Mouse (Mus musculus) midbrain, embryonic 12.5 days (tissue): ENCODE data around the gene H2-Eb2. TPM values are rescaled to one million over a fixed set of nuclear protein-coding genes. Genes with fewer than 3 reads are reported as not detected.

Experiments used
- ATAC-seq: fragments of 200-750 bp; cut with Nextera tagmentation; 2 replicates; pipeline ENCODE4 v1.8.0; 2017; ENCODE audit warnings: low read depth, moderate TSS enrichment, moderate library complexity; ENCODE audit not compliant: low FRiP score
- H3K27ac ChIP-seq: fragments of 300-500 bp; sonication (generic); replicated peaks from 2 replicates; pipeline ENCODE4 v1.5.1; 2016; ENCODE audit warnings: mild to moderate bottlenecking
- H3K27me3 ChIP-seq: fragments of 300-500 bp; sonication (generic); 2 replicates; pipeline ENCODE4 v1.6.1; 2016; ENCODE audit warnings: mild to moderate bottlenecking
- H3K36me3 ChIP-seq: fragments of 300-500 bp; sonication (generic); 2 replicates; pipeline ENCODE4 v1.6.1; 2016
- H3K4me1 ChIP-seq: fragments of 300-500 bp; sonication (generic); 2 replicates; pipeline ENCODE4 v1.6.1; 2016
- H3K4me2 ChIP-seq: fragments of 300-500 bp; sonication (generic); replicated peaks from 2 replicates; pipeline ENCODE4 v1.6.1; 2016; ENCODE audit warnings: mild to moderate bottlenecking, moderate library complexity
- H3K4me3 ChIP-seq: fragments of 300-500 bp; sonication (generic); 2 replicates; pipeline ENCODE4 v1.5.1; 2016; ENCODE audit warnings: mild to moderate bottlenecking
- H3K9ac ChIP-seq: fragments of 300-500 bp; sonication (generic); replicated peaks from 2 replicates; pipeline ENCODE4 v1.6.1; 2016; ENCODE audit warnings: mild to moderate bottlenecking, moderate library complexity
- H3K9me3 ChIP-seq: fragments of 300-500 bp; sonication (generic); 2 replicates; pipeline ENCODE4 v1.6.1; 2016; ENCODE audit warnings: mild to moderate bottlenecking
- WGBS: fragments of 180-500 bp; shearing (Covaris S2); methylation state at CpG from one replicate; pipeline ENCODE4 v1.1.7; 2016; 5-methylcytosine and 5-hydroxymethylcytosine counted together
- polyA plus RNA-seq: library from polyadenylated mRNA; unstranded; fragments of >200 nt; fragmentation: Nextera tagmentation; extraction: Ambion mirVana; gene quantifications from 2 replicates; pipeline ENCODE4 v1.2.1, GENCODE M21; 2016

Gene H2-Eb2
- polyA plus RNA-seq, 1 experiment from 2014 or later, result not detected

DNA sequence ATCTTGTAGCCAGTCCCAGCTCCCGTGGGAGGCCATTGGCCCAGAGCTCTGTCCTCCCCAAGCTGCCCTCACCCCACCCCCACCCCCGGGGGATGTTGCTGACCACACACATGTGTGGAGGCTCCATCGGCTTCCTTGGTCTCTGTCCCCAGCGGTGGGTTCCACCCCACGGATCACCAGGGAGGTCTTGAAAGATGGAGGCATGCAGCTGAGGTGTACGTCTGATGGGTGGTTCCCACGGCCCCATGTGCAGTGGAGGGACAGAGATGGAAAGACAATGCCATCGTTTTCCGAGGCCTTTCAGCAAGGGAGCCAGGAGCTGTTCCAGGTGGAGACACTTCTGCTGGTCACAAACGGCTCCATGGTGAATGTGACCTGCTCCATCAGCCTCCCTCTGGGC, 39.6 kb downstream of the H2-Eb2 start:
- Histone ChIP-seq H3K4me1 (no peaks in the 10 kb centered on the region), H3K27ac (no peak overlapping the region), H3K27me3 (no peaks in the 10 kb centered on the region), H3K9me3 (no peaks in the 10 kb centered on the region), H3K4me2 (no peak overlapping the region), H3K9ac (no peak overlapping the region), H3K36me3 (no peaks in the 10 kb centered on the region), H3K4me3 (no peak overlapping the region)
- ATAC-seq, result no peak
- WGBS, result 80% methylated on average over 10 of the region's 10 CpGs

DNA sequence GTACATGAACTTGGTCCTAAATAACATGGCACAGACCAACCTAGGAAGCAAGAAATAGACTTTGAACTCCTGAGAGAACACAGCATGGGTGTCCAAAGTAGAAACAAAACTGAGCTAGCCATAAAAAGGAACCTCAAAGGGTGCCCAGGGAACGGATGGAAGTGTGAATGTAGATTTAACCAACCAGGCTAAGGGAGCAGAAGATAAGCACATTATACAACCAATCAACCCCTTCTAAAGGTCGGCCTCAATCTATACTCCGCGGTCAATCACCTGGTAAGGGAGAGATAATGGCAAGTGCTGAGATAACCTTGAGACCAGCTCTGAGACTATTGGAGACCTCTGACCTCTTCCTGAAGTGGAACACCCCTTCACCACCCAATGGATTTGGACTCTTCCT, 45.1 kb downstream of the H2-Eb2 start:
- Histone ChIP-seq H3K4me2 (no peak overlapping the region), H3K9me3 (no peaks in the 10 kb centered on the region), H3K27me3 (no peaks in the 10 kb centered on the region), H3K9ac (no peak overlapping the region), H3K4me3 (no peak overlapping the region), H3K4me1 (no peaks in the 10 kb centered on the region), H3K27ac (no peak overlapping the region), H3K36me3 (no peaks in the 10 kb centered on the region)
- ATAC-seq, result no peak
- WGBS, result 87% methylated on average over 4 of the region's 4 CpGs

DNA sequence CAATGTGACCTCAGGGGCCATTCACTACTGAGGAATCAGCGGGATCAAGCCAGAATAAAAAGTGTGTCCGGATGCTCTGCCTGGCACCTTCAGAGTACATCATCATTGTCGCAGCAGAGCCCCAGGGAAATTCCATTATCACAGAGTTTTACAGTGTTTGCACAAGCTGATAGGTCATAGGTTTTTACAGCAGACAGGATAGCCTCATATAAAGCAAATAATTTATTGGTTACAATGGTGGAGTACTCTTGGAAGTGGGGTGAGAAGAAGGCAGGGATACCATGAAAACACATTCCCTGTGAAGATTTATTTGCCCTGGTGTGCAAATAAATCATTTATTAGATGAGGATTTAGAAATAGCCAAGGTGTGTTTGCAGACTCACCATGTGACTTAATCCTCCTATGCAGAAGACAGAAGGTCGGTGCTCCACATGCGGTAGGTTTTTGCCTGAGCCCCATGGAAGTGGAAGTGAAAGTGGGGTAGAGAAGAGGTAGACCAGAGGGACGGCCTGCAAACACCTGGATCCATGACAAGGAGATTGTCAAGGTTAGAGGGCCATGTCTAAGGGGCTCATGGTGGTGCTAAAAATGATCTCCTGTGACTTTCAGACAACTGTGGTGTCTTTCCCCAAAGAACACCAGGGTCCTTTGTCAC, 47.7 kb downstream of the H2-Eb2 start:
- Histone ChIP-seq H3K9ac (no peak overlapping the region), H3K27me3 (no peaks in the 10 kb centered on the region), H3K36me3 (no peaks in the 10 kb centered on the region), H3K9me3 (no peaks in the 10 kb centered on the region), H3K4me1 (no peaks in the 10 kb centered on the region), H3K4me2 (no peak overlapping the region), H3K27ac (no peak overlapping the region), H3K4me3 (no peak overlapping the region)
- WGBS, result 82% methylated on average over 6 of the region's 6 CpGs
- no peak for ATAC-seq

DNA sequence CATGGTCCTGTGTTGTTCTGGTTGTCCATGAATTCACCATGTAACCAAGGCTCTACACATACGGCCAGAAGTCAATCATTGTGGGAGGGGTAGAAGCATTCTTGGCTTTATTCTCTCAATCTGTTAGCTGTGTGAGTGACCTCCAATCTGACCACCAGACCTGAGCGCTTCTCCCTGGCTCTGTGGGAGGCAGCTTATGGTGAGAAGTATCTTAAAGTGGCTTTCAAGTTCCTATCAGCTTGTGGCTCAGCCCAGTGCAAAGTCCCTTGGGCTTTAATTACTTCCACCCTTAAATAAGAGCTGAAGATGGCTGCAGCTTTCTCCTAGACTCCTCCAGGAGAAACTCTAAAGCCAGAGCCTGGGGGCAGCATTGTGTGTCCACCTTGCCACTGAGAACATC, 51.4 kb downstream of the H2-Eb2 start, which contains the start of gene Btnl1:
Gene Btnl1 (plus strand): TSS at position 286 of the 400 bp plus-strand sequence.
- WGBS, result 68% methylated on average over 2 of the region's 2 CpGs
- H3K4me3 ChIP-seq, result no peak within 1 kb of the TSS
- H3K36me3 ChIP-seq, result no peaks in the 10 kb centered on the region
- no peak for ATAC-seq
- no peaks in the 10 kb centered on the region for H3K27me3 ChIP-seq
- H3K27ac ChIP-seq, result no peak within 1 kb of the TSS
- H3K9ac ChIP-seq, result no peak within 1 kb of the TSS
- H3K4me1 ChIP-seq, result no peaks in the 10 kb centered on the region
- H3K9me3 ChIP-seq, result no peaks in the 10 kb centered on the region
- no peak within 1 kb of the TSS for H3K4me2 ChIP-seq

DNA sequence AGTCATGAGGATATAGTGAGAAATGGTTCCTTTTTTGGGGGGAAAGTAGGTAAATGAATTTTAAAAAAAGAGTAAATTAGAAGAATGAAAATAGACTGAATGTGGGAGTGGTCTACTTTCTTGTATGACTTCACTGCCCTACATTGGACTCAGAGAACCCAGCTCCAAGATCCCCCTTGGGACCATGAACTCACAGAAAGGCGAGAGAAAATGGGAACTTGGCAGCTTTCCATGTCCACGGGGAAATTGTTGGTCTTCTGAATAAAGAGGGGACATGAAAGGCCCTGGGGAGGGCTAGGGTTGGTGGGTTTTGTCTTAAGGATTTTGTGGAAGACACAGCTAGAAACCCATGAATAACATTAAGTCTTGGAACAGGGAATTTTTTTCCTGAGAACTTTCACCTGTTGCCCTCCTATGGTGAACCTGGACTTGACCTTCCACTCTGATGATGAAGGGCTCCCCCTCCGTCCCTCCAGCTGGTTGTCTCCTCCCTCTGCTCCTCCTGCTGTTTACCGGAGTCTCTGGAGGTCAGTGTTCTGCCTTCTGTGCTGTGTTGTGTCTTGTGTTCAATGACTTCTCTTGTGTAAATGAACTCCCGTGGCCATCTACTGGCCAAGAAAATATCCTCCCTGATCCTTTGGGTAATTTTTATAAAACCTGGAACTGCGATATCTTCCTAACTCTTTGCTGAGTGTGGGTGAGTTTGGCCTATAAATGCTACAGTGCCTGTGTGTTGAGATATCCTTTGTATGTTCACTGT, 52.2 kb downstream of the H2-Eb2 start:
- Histone ChIP-seq H3K4me3 (no peak overlapping the region), H3K9ac (no peak overlapping the region), H3K9me3 (no peaks in the 10 kb centered on the region), H3K4me1 (no peaks in the 10 kb centered on the region), H3K27ac (no peak overlapping the region), H3K4me2 (no peak overlapping the region), H3K36me3 (no peaks in the 10 kb centered on the region), H3K27me3 (no peaks in the 10 kb centered on the region)
- no peak for ATAC-seq
- WGBS, result 68% methylated on average over 6 of the region's 6 CpGs

DNA sequence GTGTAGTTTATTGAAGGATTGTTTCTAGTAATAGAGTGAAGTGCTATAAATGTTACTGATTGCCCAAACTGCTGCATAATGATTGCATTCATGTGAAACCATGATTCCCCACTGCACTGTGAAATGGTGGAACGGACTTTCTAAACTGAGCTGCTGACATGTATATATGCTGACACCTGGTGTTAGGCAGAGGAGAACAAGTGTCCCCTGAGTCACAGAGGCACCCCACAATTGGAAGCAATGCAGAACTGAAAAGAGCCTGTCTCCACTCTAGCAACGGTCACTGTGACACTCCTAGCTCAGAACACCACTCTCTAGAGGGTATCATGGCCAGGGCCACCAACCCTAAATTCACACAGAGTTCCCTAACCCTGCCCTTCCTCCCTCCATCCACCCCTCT, 53.3 kb downstream of the H2-Eb2 start:
- Histone ChIP-seq H3K9me3 (no peaks in the 10 kb centered on the region), H3K36me3 (no peaks in the 10 kb centered on the region), H3K9ac (no peak overlapping the region), H3K27me3 (no peaks in the 10 kb centered on the region), H3K4me1 (no peaks in the 10 kb centered on the region), H3K4me3 (no peak overlapping the region), H3K4me2 (no peak overlapping the region), H3K27ac (no peak overlapping the region)
- 79% methylated on average over 2 of the region's 2 CpGs for WGBS
- ATAC-seq, result no peak

DNA sequence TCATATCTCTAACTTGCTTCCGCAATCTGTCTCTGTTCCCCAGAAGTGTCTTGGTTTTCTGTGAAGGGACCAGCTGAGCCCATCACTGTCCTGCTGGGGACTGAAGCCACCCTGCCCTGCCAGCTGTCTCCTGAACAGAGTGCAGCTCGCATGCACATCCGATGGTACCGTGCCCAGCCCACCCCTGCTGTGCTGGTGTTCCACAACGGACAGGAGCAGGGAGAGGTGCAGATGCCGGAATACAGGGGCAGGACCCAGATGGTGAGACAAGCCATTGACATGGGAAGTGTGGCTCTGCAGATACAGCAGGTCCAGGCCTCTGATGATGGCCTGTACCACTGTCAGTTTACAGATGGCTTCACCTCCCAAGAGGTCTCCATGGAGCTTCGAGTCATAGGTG, 54.0 kb downstream of the H2-Eb2 start:
- H3K4me2 ChIP-seq, result no peak overlapping the region

DNA sequence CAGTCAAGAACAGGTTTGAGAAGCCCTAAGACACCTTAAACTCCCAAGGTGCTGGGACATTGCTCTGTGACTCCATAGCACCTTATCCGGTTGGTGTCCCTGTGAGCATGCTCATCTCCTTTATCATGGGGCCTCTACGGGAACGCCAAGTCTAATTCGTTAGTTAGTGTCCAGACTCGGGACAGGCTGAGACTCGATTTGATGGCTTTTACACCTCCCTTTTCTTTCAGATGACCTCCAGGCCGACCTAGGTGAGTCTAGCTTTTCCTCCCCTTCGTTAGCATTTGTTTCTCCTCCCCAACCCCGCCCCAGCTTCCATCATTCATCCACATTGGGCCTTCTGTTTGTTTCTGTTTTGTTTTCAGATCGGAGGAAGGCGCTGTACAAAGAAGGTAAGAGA, 56.4 kb downstream of the H2-Eb2 start:
- no peaks in the 10 kb centered on the region for H3K27me3 ChIP-seq
- no peaks in the 10 kb centered on the region for H3K36me3 ChIP-seq
- 75% methylated on average over 11 of the region's 11 CpGs for WGBS
- no peak overlapping the region for H3K4me2 ChIP-seq
- H3K9me3 ChIP-seq, result no peaks in the 10 kb centered on the region
- H3K9ac ChIP-seq, result no peak overlapping the region
- no peak overlapping the region for H3K4me3 ChIP-seq
- H3K27ac ChIP-seq, result no peak overlapping the region
- H3K4me1 ChIP-seq, result no peaks in the 10 kb centered on the region
- no peak for ATAC-seq

More for the DNA sequence above, 54.0 kb downstream of the H2-Eb2 start:
- H3K9me3 ChIP-seq, result no peaks in the 10 kb centered on the region
- H3K27me3 ChIP-seq, result no peaks in the 10 kb centered on the region
- WGBS, result 78% methylated on average over 7 of the region's 7 CpGs
- H3K27ac ChIP-seq, result no peak overlapping the region
- H3K4me3 ChIP-seq, result no peak overlapping the region
- H3K36me3 ChIP-seq, result no peaks in the 10 kb centered on the region
- H3K4me1 ChIP-seq, result no peaks in the 10 kb centered on the region
- no peak overlapping the region for H3K9ac ChIP-seq
- no peak for ATAC-seq

DNA sequence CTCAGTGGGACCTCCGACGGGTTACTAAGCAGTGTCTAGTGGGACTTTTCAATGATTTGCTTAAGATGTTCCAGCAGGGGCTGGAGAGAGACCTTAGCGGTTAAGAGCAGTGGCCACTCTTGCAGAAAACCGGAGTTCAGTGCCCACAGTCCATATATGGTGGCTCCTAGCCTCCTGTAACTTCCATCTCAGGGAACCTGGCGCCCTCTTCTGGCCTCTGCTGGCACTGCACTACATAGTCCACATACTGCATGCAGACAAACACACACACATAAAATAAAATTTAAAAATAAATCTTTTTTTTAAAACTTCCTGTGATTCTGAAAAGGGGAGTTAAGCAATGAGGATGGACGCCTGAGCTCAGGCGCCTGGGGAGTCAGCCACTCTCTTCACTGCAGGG, 57.7 kb downstream of the H2-Eb2 start:
- WGBS, result 76% methylated on average over 7 of the region's 7 CpGs
- H3K36me3 ChIP-seq, result no peaks in the 10 kb centered on the region
- H3K27me3 ChIP-seq, result no peaks in the 10 kb centered on the region
- ATAC-seq, result no peak
- no peak overlapping the region for H3K4me2 ChIP-seq
- no peak overlapping the region for H3K9ac ChIP-seq
- no peak overlapping the region for H3K4me3 ChIP-seq
- no peak overlapping the region for H3K27ac ChIP-seq
- no peaks in the 10 kb centered on the region for H3K9me3 ChIP-seq
- H3K4me1 ChIP-seq, result no peaks in the 10 kb centered on the region

DNA sequence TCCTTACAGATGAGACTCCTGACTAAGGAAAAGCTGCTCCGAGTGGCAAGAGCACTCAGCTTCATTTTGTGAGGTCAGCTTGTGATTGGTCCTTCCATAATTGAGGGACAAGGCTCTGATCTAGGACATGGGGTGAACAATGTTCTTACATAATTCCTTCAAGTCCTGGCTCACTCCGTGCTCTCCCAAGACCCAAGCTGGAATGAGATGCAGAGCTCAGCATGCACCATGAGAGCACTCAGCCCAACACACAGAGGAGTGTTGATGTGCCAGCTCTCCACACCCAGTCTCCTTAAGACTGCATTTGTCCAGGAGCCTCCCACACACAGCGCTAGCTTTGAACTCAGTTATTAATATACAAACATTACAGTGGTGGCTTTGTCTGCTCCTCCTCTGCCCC, 59.2 kb downstream of the H2-Eb2 start:
- Histone ChIP-seq H3K4me1 (no peaks in the 10 kb centered on the region), H3K9ac (no peak overlapping the region), H3K27ac (no peak overlapping the region), H3K4me3 (no peak overlapping the region), H3K9me3 (no peaks in the 10 kb centered on the region), H3K4me2 (no peak overlapping the region), H3K27me3 (peaks cover 4% of the 10 kb centered on the region; the same call in 1 of the 2 replicates), H3K36me3 (no peaks in the 10 kb centered on the region)
- ATAC-seq, result no peak
- WGBS, result 75% methylated on average over 3 of the region's 3 CpGs

DNA sequence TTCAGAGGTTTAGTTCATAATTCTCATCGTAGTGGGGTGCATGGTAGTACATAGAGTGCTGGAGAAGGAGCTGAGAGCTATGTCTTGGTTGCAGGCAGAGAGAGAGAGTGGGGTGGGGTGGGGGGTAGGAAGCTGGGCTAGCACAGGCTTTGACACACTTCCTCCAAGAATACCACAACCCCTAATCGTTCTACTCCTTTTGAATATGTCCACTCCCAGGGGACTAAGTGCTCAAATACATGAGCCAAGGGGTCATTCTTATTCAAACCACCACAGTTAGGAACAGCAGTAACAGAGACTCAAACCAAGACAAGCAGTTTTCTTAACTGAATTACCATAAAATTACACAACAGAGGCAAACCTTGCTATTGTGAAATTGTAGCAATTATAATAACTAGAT, 61.2 kb downstream of the H2-Eb2 start:
- Histone ChIP-seq H3K36me3 (no peaks in the 10 kb centered on the region), H3K9me3 (no peaks in the 10 kb centered on the region), H3K27ac (no peak overlapping the region), H3K4me3 (no peak overlapping the region), H3K27me3 (peaks cover 16% of the 10 kb centered on the region), H3K9ac (no peak overlapping the region), H3K4me2 (no peak overlapping the region), H3K4me1 (no peaks in the 10 kb centered on the region)
- 80% methylated on average over 2 of the region's 2 CpGs for WGBS
- ATAC-seq, result no peak

DNA sequence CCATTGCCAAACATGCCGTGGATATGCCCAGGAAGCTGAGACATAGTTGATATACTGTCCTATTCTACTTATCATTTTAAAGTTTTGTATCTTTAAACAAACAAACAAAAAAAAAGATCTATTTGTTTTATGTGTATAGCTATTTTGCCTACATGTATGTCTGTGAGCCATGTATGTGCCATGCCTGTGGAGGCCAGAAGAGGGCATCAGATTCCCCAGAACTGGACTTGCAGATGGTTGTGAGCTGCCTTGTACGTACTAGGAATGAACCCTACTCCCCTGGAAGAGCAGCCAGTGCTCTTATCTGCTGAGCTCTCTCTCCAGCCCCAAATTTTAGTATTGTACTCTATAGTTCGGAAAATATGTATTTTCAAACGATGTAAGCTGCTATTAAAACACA, 63.0 kb downstream of the H2-Eb2 start:
- Histone ChIP-seq H3K9ac (no peak overlapping the region), H3K9me3 (no peaks in the 10 kb centered on the region), H3K4me1 (no peaks in the 10 kb centered on the region), H3K27me3 (peaks cover 23% of the 10 kb centered on the region), H3K27ac (no peak overlapping the region), H3K36me3 (no peaks in the 10 kb centered on the region), H3K4me2 (no peak overlapping the region), H3K4me3 (no peak overlapping the region)
- 37% methylated on average over 4 of the region's 4 CpGs for WGBS
- ATAC-seq, result no peak
